Mouse (Mus musculus) ES-Bruce4 (cell line): ENCODE results near the gene Tha1. TPM values are rescaled to one million over a fixed set of nuclear protein-coding genes. Genes with fewer than 3 reads are reported as not detected.
A peak's percentile ranks its signal among the peaks of the same experiment; 100 is the strongest.

Source experiments
- H3K27ac ChIP-seq: 2 replicates; pipeline ENCODE4 v1.5.1; 2012; ENCODE audit warnings: low read length, inconsistent platforms; ENCODE audit not compliant: insufficient read depth
- H3K27me3 ChIP-seq: 2 replicates; pipeline ENCODE4 v1.6.1; 2012; ENCODE audit warnings: mild to moderate bottlenecking, low read length, inconsistent platforms; ENCODE audit not compliant: control insufficient read depth, poor library complexity, insufficient read depth, severe bottlenecking
- H3K36me3 ChIP-seq: 2 replicates; pipeline ENCODE4 v1.6.1; 2012; ENCODE audit warnings: inconsistent platforms, mild to moderate bottlenecking, low read length, moderate library complexity; ENCODE audit not compliant: control insufficient read depth, poor library complexity, insufficient read depth, severe bottlenecking
- H3K4me1 ChIP-seq: one replicate; pipeline ENCODE4 v1.8.1; 2011; ENCODE audit warnings: low read length; ENCODE audit not compliant: control insufficient read depth, insufficient read depth
- H3K4me3 ChIP-seq: 2 replicates; pipeline ENCODE4 v1.5.1; 2011; ENCODE audit warnings: low read depth, mild to moderate bottlenecking, low read length
- H3K9ac ChIP-seq: 2 replicates; pipeline ENCODE4 v1.6.1; 2012; ENCODE audit warnings: low read depth, mild to moderate bottlenecking, inconsistent platforms; ENCODE audit not compliant: poor library complexity, severe bottlenecking
- H3K9me3 ChIP-seq: replicated peaks from 2 replicates; pipeline ENCODE4 v1.6.1; 2012; ENCODE audit warnings: mild to moderate bottlenecking, low read length, inconsistent platforms; ENCODE audit not compliant: control insufficient read depth, poor library complexity, insufficient read depth, severe bottlenecking
- CTCF ChIP-seq: IDR thresholded peaks from one replicate; pipeline ENCODE4 v1.8.1; 2011; ENCODE audit warnings: low read depth, low read length
- EP300 ChIP-seq: IDR thresholded peaks from 2 replicates; pipeline ENCODE4 v1.6.1; 2011; ENCODE audit warnings: low read depth, low read length; ENCODE audit not compliant: insufficient read depth
- POLR2A ChIP-seq: IDR thresholded peaks from one replicate; pipeline ENCODE4 v1.8.1; 2011; ENCODE audit warnings: low read length; ENCODE audit not compliant: insufficient read depth
- polyA plus RNA-seq: library from polyadenylated mRNA; stranded (reverse); fragments of >200 nt; gene quantifications from 2 replicates; pipeline ENCODE4 v1.2.4, GENCODE M21; 2011; ENCODE audit warnings: low read depth; ENCODE audit not compliant: missing spikeins, insufficient read depth, insufficient read length

Tha1 gene
- polyA plus RNA-seq, 1 experiment: 1.1 TPM

GRCm38 (mm10) chr11:117912684-117913352, 39.5 kb upstream of the Tha1 start:
- H3K36me3 ChIP-seq: no peaks in the 10 kb centered on the region
- peak overlapping the region; percentile 16; the same call in 1 of the 2 replicates for H3K27ac ChIP-seq
- H3K4me1 ChIP-seq: no peaks in the 10 kb centered on the region
- H3K27me3 ChIP-seq: no peaks in the 10 kb centered on the region
- TF ChIP-seq CTCF: peak; percentile 99
- TF ChIP-seq EP300: peak; percentile 71; the same call in 1 of the 2 replicates
- TF ChIP-seq POLR2A: no peak
- H3K9me3 ChIP-seq: 0 out of 2 replicates have a peak, but pooled peaks cover 3% of the 10 kb centered on the region
- peak overlapping the region; percentile 15; the same call in 1 of the 2 replicates for H3K4me3 ChIP-seq
- no peak overlapping the region for H3K9ac ChIP-seq

GRCm38 (mm10) chr11:117909337-117909736, 36.1 kb upstream of the Tha1 start:
- Histone ChIP-seq H3K36me3 (no peaks in the 10 kb centered on the region), H3K4me3 (no peak overlapping the region), H3K4me1 (no peaks in the 10 kb centered on the region), H3K9me3 (no peaks in the 10 kb centered on the region), H3K27ac (no peak overlapping the region), H3K27me3 (no peaks in the 10 kb centered on the region), H3K9ac (no peak overlapping the region)
- no peak for TF ChIP-seq CTCF
- TF ChIP-seq POLR2A: no peak
- TF ChIP-seq EP300: no peak

GRCm38 (mm10) chr11:117904442-117904841, 31.2 kb upstream of the Tha1 start:
- Histone ChIP-seq H3K27me3 (no peaks in the 10 kb centered on the region), H3K27ac (no peak overlapping the region), H3K9ac (no peak overlapping the region), H3K36me3 (no peaks in the 10 kb centered on the region), H3K4me1 (peaks cover 3% of the 10 kb centered on the region), H3K4me3 (no peak overlapping the region), H3K9me3 (no peaks in the 10 kb centered on the region)
- TF ChIP-seq POLR2A: no peak
- no peak for TF ChIP-seq CTCF
- no peak for TF ChIP-seq EP300

- Histone ChIP-seq H3K4me3 (no peak overlapping the region), H3K36me3 (no peaks in the 10 kb centered on the region), H3K27ac (no peak overlapping the region), H3K9ac (no peak overlapping the region), H3K9me3 (no peaks in the 10 kb centered on the region), H3K27me3 (no peaks in the 10 kb centered on the region), H3K4me1 (peaks cover 3% of the 10 kb centered on the region)
- no peak for TF ChIP-seq EP300
- no peak for TF ChIP-seq CTCF
- TF ChIP-seq POLR2A: no peak
These were observed 29.0 kb upstream of the Tha1 start for GRCm38 (mm10) chr11:117902282-117902681.

GRCm38 (mm10) chr11:117896533-117896932, 23.3 kb upstream of the Tha1 start:
- Histone ChIP-seq H3K9me3 (no peaks in the 10 kb centered on the region), H3K27ac (no peak overlapping the region), H3K27me3 (no peaks in the 10 kb centered on the region), H3K4me3 (no peak overlapping the region), H3K9ac (no peak overlapping the region), H3K36me3 (no peaks in the 10 kb centered on the region), H3K4me1 (no peaks in the 10 kb centered on the region)
- TF ChIP-seq EP300 (no peak), CTCF (no peak), POLR2A (no peak)

- no peak overlapping the region for H3K27ac ChIP-seq
- no peak overlapping the region for H3K9ac ChIP-seq
- no peak overlapping the region for H3K4me3 ChIP-seq
- H3K4me1 ChIP-seq: no peaks in the 10 kb centered on the region
- no peaks in the 10 kb centered on the region for H3K27me3 ChIP-seq
- H3K9me3 ChIP-seq: no peaks in the 10 kb centered on the region
- TF ChIP-seq CTCF (no peak), POLR2A (no peak), EP300 (no peak)
- no peaks in the 10 kb centered on the region for H3K36me3 ChIP-seq
These were observed 21.4 kb upstream of the Tha1 start for GRCm38 (mm10) chr11:117894676-117895075.
